8 mouse cellular contexts compared by ENCODE assay signal in genomic region chr2:167775218-167775915, GRCm38 (mm10).
DNase-seq lines count a peak whose midpoint lies in the region; ATAC-seq and TF ChIP-seq lines count a peak whose summit lies in the region.

No protein-coding gene starts in this region.

- peak overlapping the region; percentile 88 for H3K27ac ChIP-seq in embryonic facial prominence, embryonic 15.5 days (replicated peaks)
- no peak overlapping the region for H3K27ac ChIP-seq in kidney, postnatal 0 days
- H3K27ac ChIP-seq in hindbrain, embryonic 12.5 days = no peak overlapping the region
- H3K27ac ChIP-seq in midbrain, embryonic 13.5 days = no peak overlapping the region

- no peak overlapping the region for H3K4me3 ChIP-seq in embryonic facial prominence, embryonic 15.5 days (replicated peaks)
- no peak overlapping the region for H3K4me3 ChIP-seq in kidney, postnatal 0 days (replicated peaks; ENCODE audit: low read depth, low read length)
- no peak overlapping the region for H3K4me3 ChIP-seq in hindbrain, embryonic 12.5 days
- no peak overlapping the region for H3K4me3 ChIP-seq in midbrain, embryonic 13.5 days (replicated peaks)

- no peaks in the 10 kb centered on the region for H3K27me3 ChIP-seq in embryonic facial prominence, embryonic 15.5 days
- no peaks in the 10 kb centered on the region for H3K27me3 ChIP-seq in kidney, postnatal 0 days (ENCODE audit: insufficient read depth, low read length)
- H3K27me3 ChIP-seq in hindbrain, embryonic 12.5 days = peaks cover 6% of the 10 kb centered on the region
- peaks cover 6% of the 10 kb centered on the region; the same call in 1 of the 2 replicates for H3K27me3 ChIP-seq in midbrain, embryonic 13.5 days

- H3K9ac ChIP-seq in embryonic facial prominence, embryonic 15.5 days = no peak overlapping the region
- no peak overlapping the region for H3K9ac ChIP-seq in kidney, postnatal 0 days (ENCODE audit: low read depth, low read length)
- no peak overlapping the region for H3K9ac ChIP-seq in hindbrain, embryonic 12.5 days
- H3K9ac ChIP-seq in midbrain, embryonic 13.5 days (replicated peaks) = no peak overlapping the region

- ATAC-seq in embryonic facial prominence, embryonic 15.5 days (ENCODE audit: insufficient number of reproducible peaks, low FRiP score, low TSS enrichment, low read depth) = peak; percentile 15; the same call in 1 of the 2 replicates
- peak; percentile 1; the same call in 1 of the 2 replicates for ATAC-seq in kidney, postnatal 0 days (replicated peaks; ENCODE audit: low FRiP score, low read depth)
- ATAC-seq in hindbrain, embryonic 12.5 days (ENCODE audit: low FRiP score) = no peak
- no peak for ATAC-seq in midbrain, embryonic 13.5 days

- WGBS in embryonic facial prominence, embryonic 15.5 days = 52% methylated on average over 20 of the region's 20 CpGs
- WGBS in kidney, postnatal 0 days = 58% methylated on average over 20 of the region's 20 CpGs
- 73% methylated on average over 20 of the region's 20 CpGs for WGBS in hindbrain, embryonic 12.5 days
- 74% methylated on average over 20 of the region's 20 CpGs for WGBS in midbrain, embryonic 13.5 days

- H3K4me2 ChIP-seq in embryonic facial prominence, embryonic 15.5 days (replicated peaks) = peak overlapping the region; percentile 23
- H3K4me2 ChIP-seq in kidney, postnatal 0 days (ENCODE audit: low read length) = no peak overlapping the region
- H3K4me2 ChIP-seq in hindbrain, embryonic 12.5 days (replicated peaks) = no peak overlapping the region
- H3K4me2 ChIP-seq in midbrain, embryonic 13.5 days (replicated peaks) = no peak overlapping the region

- no peaks in the 10 kb centered on the region for H3K9me3 ChIP-seq in embryonic facial prominence, embryonic 15.5 days (replicated peaks)
- H3K9me3 ChIP-seq in kidney, postnatal 0 days (replicated peaks; ENCODE audit: low read length) = no peaks in the 10 kb centered on the region
- H3K9me3 ChIP-seq in hindbrain, embryonic 12.5 days (replicated peaks) = no peaks in the 10 kb centered on the region
- H3K9me3 ChIP-seq in midbrain, embryonic 13.5 days = no peaks in the 10 kb centered on the region

- no peak for TF ChIP-seq CTCF in kidney, postnatal 0 days (IDR thresholded peaks at IDR 0.05; ENCODE audit: low read depth)

- peak; percentile 32 to 63 for DNase-seq in left cerebral cortex, postnatal 14 days (ENCODE audit: low spot score in 2 of 2)
- no peak for DNase-seq in left cerebral cortex, adult 8-10 months (ENCODE audit: low spot score in 2 of 2)
- no peak for DNase-seq in kidney, postnatal 0 days (ENCODE audit: low spot score)
- DNase-seq in lung, postnatal 4 days = peak; percentile 79 to 85
- peak; percentile 56 to 68 for DNase-seq in thymus, postnatal 36 days

- H3K36me3 ChIP-seq in embryonic facial prominence, embryonic 15.5 days = no peaks in the 10 kb centered on the region
- no peaks in the 10 kb centered on the region for H3K36me3 ChIP-seq in kidney, postnatal 0 days (ENCODE audit: insufficient read depth, low read length)
- H3K36me3 ChIP-seq in hindbrain, embryonic 12.5 days = no peaks in the 10 kb centered on the region
- no peaks in the 10 kb centered on the region for H3K36me3 ChIP-seq in midbrain, embryonic 13.5 days

- intact Hi-C loops in left cerebral cortex, postnatal 14 days (cut with DNase I) = no loop called here

- H3K4me1 ChIP-seq in embryonic facial prominence, embryonic 15.5 days = peaks cover 64% of the 10 kb centered on the region
- peaks cover 11% of the 10 kb centered on the region for H3K4me1 ChIP-seq in kidney, postnatal 0 days (replicated peaks; ENCODE audit: insufficient read depth, low read length)
- peaks cover 32% of the 10 kb centered on the region for H3K4me1 ChIP-seq in hindbrain, embryonic 12.5 days
- peaks cover 25% of the 10 kb centered on the region for H3K4me1 ChIP-seq in midbrain, embryonic 13.5 days (replicated peaks)

Comparison
In these comparisons a context has a peak if more than half of its experiments do, and no peak if none do; other contexts are left out.
1. DNase-seq: peak in left cerebral cortex, postnatal 14 days (2 of 2), lung, postnatal 4 days (2 of 2) and thymus, postnatal 36 days (2 of 2); none in left cerebral cortex, adult 8-10 months (0 of 2) and kidney, postnatal 0 days (single experiment).
2. ATAC-seq: peak in embryonic facial prominence, embryonic 15.5 days (single experiment) and kidney, postnatal 0 days (single experiment); none in hindbrain, embryonic 12.5 days (single experiment) and midbrain, embryonic 13.5 days (single experiment).